Comparison of ENCODE assay signal across 7 mouse cellular contexts in the genomic region with DNA sequence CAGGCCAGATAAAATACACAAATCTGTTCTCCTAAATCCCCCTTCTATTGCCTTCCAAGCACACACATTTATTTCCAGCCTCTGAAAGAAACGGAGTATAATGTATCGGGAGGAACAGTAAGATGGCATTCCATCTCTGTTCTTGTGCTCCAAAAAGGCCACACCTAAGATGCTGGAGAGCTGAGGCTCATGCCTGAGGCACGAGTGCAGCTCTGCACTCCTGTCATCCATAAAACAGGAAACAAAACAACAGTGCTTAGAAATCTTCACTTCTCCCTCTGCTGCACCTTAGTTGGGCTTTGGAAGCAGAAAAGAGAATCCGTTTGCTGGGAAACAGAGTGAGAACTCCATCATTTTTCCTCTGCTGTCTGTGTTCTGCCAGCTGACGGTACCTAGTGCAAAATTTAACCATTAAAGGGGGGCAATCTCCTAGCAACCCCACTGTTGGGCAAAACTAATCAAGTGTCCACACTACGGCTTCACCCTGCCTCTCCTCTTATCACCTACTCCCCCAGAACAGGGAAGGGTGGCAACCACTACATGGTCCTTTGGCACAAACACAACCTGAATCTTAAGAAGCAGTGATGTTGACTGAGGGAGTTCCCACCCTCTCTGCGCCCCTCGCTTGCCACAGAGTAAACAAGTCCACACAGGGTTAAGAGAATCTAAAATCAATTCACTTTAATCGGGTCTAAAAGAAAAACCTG.
DNase-seq lines count a peak whose midpoint lies in the region; ATAC-seq and TF ChIP-seq lines count a peak whose summit lies in the region.

No protein-coding gene starts in this region.

- H3K36me3 ChIP-seq in embryonic facial prominence, embryonic 11.5 days (replicated peaks; ENCODE audit: control insufficient read depth, insufficient read depth, low read depth, low read length) = no peaks in the 10 kb centered on the region
- H3K36me3 ChIP-seq in intestine, postnatal 0 days (ENCODE audit: control insufficient read depth, insufficient read depth) = no peaks in the 10 kb centered on the region
- no peaks in the 10 kb centered on the region for H3K36me3 ChIP-seq in neural tube, embryonic 12.5 days

- no peak for TF ChIP-seq CTCF in intestine, postnatal 0 days (IDR thresholded peaks at IDR 0.05; ENCODE audit: low read depth)

- no peak for ATAC-seq in embryonic facial prominence, embryonic 11.5 days (replicated peaks; ENCODE audit: insufficient number of reproducible peaks, low FRiP score, low TSS enrichment, low read depth)
- no peak for ATAC-seq in intestine, postnatal 0 days
- peak; percentile 48 for ATAC-seq in neural tube, embryonic 12.5 days (ENCODE audit: low FRiP score, low read depth)

- peak overlapping the region; percentile 41 for H3K4me3 ChIP-seq in embryonic facial prominence, embryonic 11.5 days (ENCODE audit: low read depth, low read length)
- H3K4me3 ChIP-seq in intestine, postnatal 0 days (ENCODE audit: low read depth, low read length) = peak overlapping the region; percentile 43
- H3K4me3 ChIP-seq in neural tube, embryonic 12.5 days = peak overlapping the region; percentile 54

- no peaks in the 10 kb centered on the region for H3K9me3 ChIP-seq in embryonic facial prominence, embryonic 11.5 days (replicated peaks; ENCODE audit: control insufficient read depth, low read length)
- H3K9me3 ChIP-seq in intestine, postnatal 0 days (ENCODE audit: control insufficient read depth) = no peaks in the 10 kb centered on the region
- H3K9me3 ChIP-seq in neural tube, embryonic 12.5 days = no peaks in the 10 kb centered on the region

- no peaks in the 10 kb centered on the region for H3K4me1 ChIP-seq in embryonic facial prominence, embryonic 11.5 days (ENCODE audit: control insufficient read depth, insufficient read depth, low read length)
- 0 out of 2 replicates have a peak, but pooled peaks cover 2% of the 10 kb centered on the region for H3K4me1 ChIP-seq in intestine, postnatal 0 days (replicated peaks; ENCODE audit: control insufficient read depth, insufficient read depth, low read length)
- peaks cover 21% of the 10 kb centered on the region; the same call in 1 of the 2 replicates for H3K4me1 ChIP-seq in neural tube, embryonic 12.5 days

- H3K4me2 ChIP-seq in embryonic facial prominence, embryonic 11.5 days (ENCODE audit: low read depth, low read length) = peak overlapping the region; percentile 49
- H3K4me2 ChIP-seq in intestine, postnatal 0 days (replicated peaks; ENCODE audit: low read depth) = peak overlapping the region; percentile 67
- peak overlapping the region; percentile 78 for H3K4me2 ChIP-seq in neural tube, embryonic 12.5 days (replicated peaks)

- H3K27ac ChIP-seq in embryonic facial prominence, embryonic 11.5 days (replicated peaks; ENCODE audit: low read depth, low read length) = no peak overlapping the region
- no peak overlapping the region for H3K27ac ChIP-seq in intestine, postnatal 0 days (ENCODE audit: low read depth, low read length)
- peak overlapping the region; percentile 76; the same call in 1 of the 2 replicates for H3K27ac ChIP-seq in neural tube, embryonic 12.5 days

- H3K9ac ChIP-seq in embryonic facial prominence, embryonic 11.5 days (replicated peaks; ENCODE audit: low read length) = peak overlapping the region; percentile 52
- H3K9ac ChIP-seq in intestine, postnatal 0 days (ENCODE audit: low read depth, low read length) = peak overlapping the region; percentile 32; the same call in 1 of the 2 replicates
- H3K9ac ChIP-seq in neural tube, embryonic 12.5 days = peak overlapping the region; percentile 64

- 13% methylated on average over 9 of the region's 9 CpGs for WGBS in embryonic facial prominence, embryonic 11.5 days
- 15% methylated on average over 9 of the region's 9 CpGs for WGBS in intestine, postnatal 0 days
- WGBS in neural tube, embryonic 12.5 days = 11% methylated on average over 9 of the region's 9 CpGs

- H3K27me3 ChIP-seq in embryonic facial prominence, embryonic 11.5 days (ENCODE audit: control insufficient read depth, insufficient read depth, low read length) = no peaks in the 10 kb centered on the region
- no peaks in the 10 kb centered on the region for H3K27me3 ChIP-seq in intestine, postnatal 0 days (replicated peaks; ENCODE audit: control insufficient read depth, insufficient read depth, low read length)
- H3K27me3 ChIP-seq in neural tube, embryonic 12.5 days (replicated peaks) = no peaks in the 10 kb centered on the region

- DNase-seq in layer of hippocampus, postnatal 10 days (ENCODE audit: low spot score in 2 of 2) = peak; percentile 24 to 33
- DNase-seq in layer of hippocampus, adult 8-10 months (ENCODE audit: low spot score in 2 of 2) = no peak
- DNase-seq in embryonic facial prominence, embryonic 11.5 days (ENCODE audit: low spot score) = peak; percentile 14
- DNase-seq in urinary bladder, postnatal 14 days (ENCODE audit: low spot score) = no peak
- DNase-seq in ovary, postnatal 14 days (ENCODE audit: low spot score) = no peak

Comparison
In these comparisons a context has a peak if more than half of its experiments do, and no peak if none do; other contexts are left out.
1. DNase-seq: peak in layer of hippocampus, postnatal 10 days (2 of 2) and embryonic facial prominence, embryonic 11.5 days (single experiment); none in layer of hippocampus, adult 8-10 months (0 of 2), urinary bladder, postnatal 14 days (single experiment) and ovary, postnatal 14 days (single experiment).
2. Peak in every context shown above with its lines, with median percentiles within 50 percentile points of each other: H3K4me2 ChIP-seq, H3K4me3 ChIP-seq and H3K9ac ChIP-seq.